Mouse (Mus musculus) myocyte (in vitro differentiated cells): ENCODE measurements around the gene Pnmal1. TPM values are rescaled to one million over a fixed set of nuclear protein-coding genes. Genes with fewer than 3 reads are reported as not detected.

Experiments used
- H3K27me3 ChIP-seq: one replicate; pipeline ENCODE4 v1.6.1; 2011; ENCODE audit not compliant: control insufficient read depth, insufficient read depth, insufficient read length
- H3K36me3 ChIP-seq: one replicate; pipeline ENCODE4 v1.6.1; 2011; ENCODE audit not compliant: control insufficient read depth, insufficient read depth
- H3K4me2 ChIP-seq: one replicate; pipeline ENCODE4 v1.6.1; 2011; ENCODE audit warnings: low read depth, control low read depth
- H3K4me3 ChIP-seq: one replicate; pipeline ENCODE4 v1.5.1; 2011; ENCODE audit warnings: mild to moderate bottlenecking, control low read depth, moderate library complexity
- H3K79me2 ChIP-seq: one replicate; pipeline ENCODE4 v1.6.1; 2011; ENCODE audit not compliant: control insufficient read depth, insufficient read depth
- H3ac ChIP-seq: one replicate; pipeline ENCODE4 v1.6.1; 2011; ENCODE audit not compliant: control insufficient read depth, insufficient read length
- CEBPB ChIP-seq: IDR thresholded peaks from 2 replicates; pipeline ENCODE4 v1.6.1; 2011; ENCODE audit warnings: mild to moderate bottlenecking, moderate library complexity; ENCODE audit not compliant: poor library complexity, insufficient read depth, severe bottlenecking
- E2F4 ChIP-seq: IDR thresholded peaks from one replicate; pipeline ENCODE4 v1.6.1; 2011; ENCODE audit warnings: mild to moderate bottlenecking, control low read depth, moderate library complexity; ENCODE audit not compliant: insufficient read depth
- MAX ChIP-seq: IDR thresholded peaks from one replicate; pipeline ENCODE4 v1.6.1; 2011; ENCODE audit warnings: low read depth, mild to moderate bottlenecking, control low read depth
- MYOD1 ChIP-seq, 3 experiments: IDR thresholded peaks; one replicate each; pipeline ENCODE4 v1.6.1; 2011; ENCODE audit warnings: control low read depth in 2 of 3, low read depth in 2 of 3, mild to moderate bottlenecking in 2 of 3, moderate library complexity in 1 of 3; ENCODE audit not compliant: insufficient read length in 2 of 3, control insufficient read depth in 1 of 3
- MYOG ChIP-seq, 3 experiments: IDR thresholded peaks; one replicate each; pipeline ENCODE4 v1.6.1; 2011; ENCODE audit warnings: control low read depth in 2 of 3, low read depth in 2 of 3, mild to moderate bottlenecking in 2 of 3; ENCODE audit not compliant: insufficient read length in 2 of 3, control insufficient read depth in 1 of 3, insufficient read depth in 1 of 3
- POLR2A ChIP-seq: IDR thresholded peaks from one replicate; pipeline ENCODE4 v1.6.1; 2011; ENCODE audit warnings: low read depth, mild to moderate bottlenecking, control low read depth, moderate library complexity; ENCODE audit not compliant: insufficient read length
- POLR2AphosphoS2 ChIP-seq: IDR thresholded peaks from one replicate; pipeline ENCODE4 v1.6.1; 2011; ENCODE audit warnings: low read depth, control low read depth; ENCODE audit not compliant: insufficient read length
- REST ChIP-seq: IDR thresholded peaks from one replicate; pipeline ENCODE4 v1.6.1; 2011; ENCODE audit warnings: mild to moderate bottlenecking, control low read depth, moderate library complexity; ENCODE audit not compliant: insufficient read depth, insufficient read length
- SRF ChIP-seq: IDR thresholded peaks from one replicate; pipeline ENCODE4 v1.6.1; 2011; ENCODE audit warnings: low read depth; ENCODE audit not compliant: control insufficient read depth, insufficient read length
- TCF12 ChIP-seq: IDR thresholded peaks from one replicate; pipeline ENCODE4 v1.6.1; 2011; ENCODE audit warnings: mild to moderate bottlenecking, control low read depth; ENCODE audit not compliant: poor library complexity, insufficient read depth, severe bottlenecking
- TCF3 ChIP-seq: IDR thresholded peaks from one replicate; pipeline ENCODE4 v1.6.1; 2011; ENCODE audit warnings: low read depth, control low read depth; ENCODE audit not compliant: insufficient read length
- USF1 ChIP-seq: IDR thresholded peaks from one replicate; pipeline ENCODE4 v1.6.1; 2011; ENCODE audit warnings: low read depth, mild to moderate bottlenecking, control low read depth, moderate library complexity
- polyA plus RNA-seq: library from polyadenylated mRNA; unstranded; fragments of >200 nt; fragmentation: generic; extraction: Trizol; gene quantifications from one replicate; pipeline ENCODE4 v1.2.1, GENCODE M21; 2012; ENCODE audit warnings: missing spikeins

The Pnmal1 gene
- polyA plus RNA-seq, 1 experiment, result 0.05 TPM

GRCm38 (mm10) chr7:16995345-16995744 lies 35.9 kb downstream of the Pnmal1 start:
- H3K4me2 ChIP-seq, result peak overlapping the region; percentile 80
- no peaks in the 10 kb centered on the region for H3K36me3 ChIP-seq
- peak overlapping the region; percentile 87 for H3K4me3 ChIP-seq
- H3K79me2 ChIP-seq, result peaks cover 18% of the 10 kb centered on the region
- H3K27me3 ChIP-seq, result no peaks in the 10 kb centered on the region
- TF ChIP-seq POLR2AphosphoS2 (no peak), REST (no peak), MAX (no peak), POLR2A (no peak), MYOG (IDR thresholded peaks at IDR 0.05; ENCODE audit: control insufficient read depth in 1 of 3, insufficient read depth in 1 of 3, insufficient read length in 2 of 3, low read depth in 2 of 3) (peak in 2 of 3 experiments; percentile 37 to 51), E2F4 (no peak), USF1 (no peak), TCF3 (no peak), MYOD1 (IDR thresholded peaks at IDR 0.05; ENCODE audit: control insufficient read depth in 1 of 3, insufficient read length in 2 of 3, low read depth in 2 of 3) (peak in 1 of 3 experiments; percentile 16), TCF12 (no peak), CEBPB (no peak), SRF (no peak)
- H3ac ChIP-seq, result peak overlapping the region; percentile 17

- no peak overlapping the region for H3K4me3 ChIP-seq
- H3K4me2 ChIP-seq, result no peak overlapping the region
- peaks cover 15% of the 10 kb centered on the region for H3K79me2 ChIP-seq
- H3ac ChIP-seq, result no peak overlapping the region
- no peaks in the 10 kb centered on the region for H3K27me3 ChIP-seq
- TF ChIP-seq TCF3 (no peak), POLR2A (no peak), POLR2AphosphoS2 (no peak), MYOG (IDR thresholded peaks at IDR 0.05; ENCODE audit: control insufficient read depth in 1 of 3, insufficient read depth in 1 of 3, insufficient read length in 2 of 3, low read depth in 2 of 3) (no peak), E2F4 (no peak), REST (no peak)
- H3K36me3 ChIP-seq, result no peaks in the 10 kb centered on the region
Observed at GRCm38 (mm10) chr7:16999233-16999632, 39.8 kb downstream of the Pnmal1 start.

GRCm38 (mm10) chr7:16999650-17000049 lies 40.2 kb downstream of the Pnmal1 start:
- TF ChIP-seq POLR2A, result no peak
- Histone ChIP-seq H3K36me3 (no peaks in the 10 kb centered on the region), H3K4me3 (no peak overlapping the region), H3ac (no peak overlapping the region), H3K4me2 (no peak overlapping the region), H3K27me3 (no peaks in the 10 kb centered on the region), H3K79me2 (peaks cover 11% of the 10 kb centered on the region)

- Histone ChIP-seq H3K4me2 (no peak overlapping the region), H3K36me3 (peaks cover under 1% of the 10 kb centered on the region), H3ac (no peak overlapping the region), H3K27me3 (no peaks in the 10 kb centered on the region), H3K79me2 (no peaks in the 10 kb centered on the region), H3K4me3 (no peak overlapping the region)
- no peak for TF ChIP-seq SRF
- TF ChIP-seq USF1, result no peak
- no peak for TF ChIP-seq MYOG (IDR thresholded peaks at IDR 0.05; ENCODE audit: control insufficient read depth in 1 of 3, insufficient read depth in 1 of 3, insufficient read length in 2 of 3, low read depth in 2 of 3)
- peak; percentile 60 for TF ChIP-seq POLR2AphosphoS2
Observed at GRCm38 (mm10) chr7:17002375-17003195, 43.1 kb downstream of the Pnmal1 start.

DNA sequence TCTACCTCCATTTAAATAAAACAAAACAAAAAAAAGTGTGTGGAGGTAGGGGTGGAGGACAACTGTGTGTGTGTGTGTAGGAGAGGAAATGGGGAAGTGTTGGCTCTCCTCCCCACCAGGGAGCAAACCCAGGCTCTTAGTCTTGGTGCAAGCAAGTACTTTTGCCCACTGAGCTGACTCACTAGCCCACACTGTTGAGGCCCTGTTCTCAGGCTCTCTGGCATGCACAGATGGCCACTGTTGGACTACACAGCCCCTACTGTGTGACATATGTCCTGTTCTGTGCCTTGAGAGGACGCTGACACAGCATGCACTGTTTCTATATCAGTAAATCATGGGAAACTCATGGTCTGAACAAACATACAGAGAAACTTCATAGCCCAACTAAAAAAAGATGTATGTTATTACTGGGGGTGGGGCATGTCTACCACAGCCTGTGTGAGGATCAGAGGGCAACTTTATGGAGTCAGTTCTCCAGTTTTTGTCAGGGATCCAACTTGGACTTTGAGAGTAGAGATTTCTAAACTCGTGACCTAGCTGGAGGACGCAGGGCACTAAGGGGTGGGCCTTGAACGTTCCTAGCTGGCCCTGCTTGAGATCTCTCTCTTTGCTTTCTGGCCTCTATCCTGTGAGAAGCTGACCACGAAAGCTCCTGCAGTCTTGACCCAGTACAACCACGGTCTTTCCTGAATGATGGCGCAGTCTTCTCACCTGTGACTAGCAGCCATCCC lies 43.9 kb downstream of the Pnmal1 start:
- Histone ChIP-seq H3K4me3 (no peak overlapping the region), H3K36me3 (peaks cover 7% of the 10 kb centered on the region), H3K27me3 (no peaks in the 10 kb centered on the region), H3ac (no peak overlapping the region), H3K4me2 (no peak overlapping the region), H3K79me2 (no peaks in the 10 kb centered on the region)
- TF ChIP-seq TCF3, result no peak
- no peak for TF ChIP-seq E2F4
- TF ChIP-seq MAX, result no peak
- TF ChIP-seq CEBPB, result no peak
- TF ChIP-seq POLR2AphosphoS2, result no peak
- TF ChIP-seq POLR2A, result no peak
- TF ChIP-seq MYOD1 (IDR thresholded peaks at IDR 0.05; ENCODE audit: control insufficient read depth in 1 of 3, insufficient read length in 2 of 3, low read depth in 2 of 3), result no peak
- TF ChIP-seq MYOG (IDR thresholded peaks at IDR 0.05; ENCODE audit: control insufficient read depth in 1 of 3, insufficient read depth in 1 of 3, insufficient read length in 2 of 3, low read depth in 2 of 3), result no peak
- TF ChIP-seq TCF12, result no peak
- no peak for TF ChIP-seq REST
- TF ChIP-seq USF1, result no peak
- no peak for TF ChIP-seq SRF
